Mouse (Mus musculus) kidney, adult 2 months (tissue): ENCODE results near the gene B4galnt3.
A peak's percentile ranks its signal among the peaks of the same experiment; 100 is the strongest.

Experiments
- CTCF ChIP-seq: fragments of 200-500 bp; conservative IDR thresholded peaks from 2 replicates; pipeline ENCODE4 v1.5.1; 2011; ENCODE audit warnings: low read depth, mild to moderate bottlenecking, control low read depth, low read length, moderate library complexity, mixed read lengths; ENCODE audit not compliant: insufficient read depth, insufficient read length
- POLR2A ChIP-seq: fragments of 200-500 bp; IDR thresholded peaks from one replicate; pipeline ENCODE4 v1.6.1; 2011; ENCODE audit warnings: low read depth, low read length, control low read depth

GRCm38 (mm10) chr6:120197964-120198363 is 96.4 kb downstream of the B4galnt3 start:
- TF ChIP-seq CTCF (peak; percentile 93), POLR2A (no peak)
